Mouse (Mus musculus): Measurements from ENCODE around the gene Tm4sf19.

DNA sequence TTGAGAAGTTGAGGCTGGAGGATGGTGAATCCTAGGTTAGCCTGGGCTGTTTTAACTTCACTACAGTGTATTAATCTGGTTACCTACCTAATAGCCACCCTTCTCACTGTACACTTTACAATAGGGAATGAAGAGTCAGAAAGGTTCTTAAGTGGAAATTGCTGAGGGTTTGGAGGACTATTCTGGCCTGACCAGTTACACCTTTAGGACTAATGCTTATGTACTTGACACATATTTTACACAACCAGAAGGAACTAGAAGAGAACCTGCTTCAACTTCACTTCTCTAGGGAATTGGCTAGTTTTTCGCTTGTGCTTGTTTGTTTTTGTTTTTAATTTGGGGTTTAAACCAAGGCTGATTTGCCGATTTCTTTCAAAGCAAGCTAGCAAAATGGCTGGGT lies 32.8 kb downstream of the Tm4sf19 start:
- no peak for TF ChIP-seq CTCF (IDR thresholded peaks at IDR 0.05; ENCODE audit: low read depth)
- TF ChIP-seq EP300 (IDR thresholded peaks at IDR 0.05; ENCODE audit: low read depth) = no peak
